Mouse (Mus musculus) lung, postnatal 0 days (tissue): ENCODE measurements at regions not wholly inside any gene's neighbourhood (a gene's known extent, or its start where the extent isn't known, plus 50 kb on each side); places are given as distances from the start of the nearest gene placed in this dataset.

Experiments
- CTCF ChIP-seq: IDR thresholded peaks from 2 replicates; pipeline ENCODE4 v1.5.1; 2016; ENCODE audit warnings: antibody characterized with exemption, mild to moderate bottlenecking
- EP300 ChIP-seq: IDR thresholded peaks from 2 replicates; pipeline ENCODE4 v1.6.1; 2016; ENCODE audit warnings: antibody characterized with exemption, mild to moderate bottlenecking, control low read depth

GRCm38 (mm10) chr13:25664963-25665606 is 394.8 kb upstream of the Nrsn1 start:
- TF ChIP-seq CTCF: no peak
- TF ChIP-seq EP300: no peak
